Mouse (Mus musculus): ENCODE results near the gene Lhpp.

The Lhpp gene

DNA sequence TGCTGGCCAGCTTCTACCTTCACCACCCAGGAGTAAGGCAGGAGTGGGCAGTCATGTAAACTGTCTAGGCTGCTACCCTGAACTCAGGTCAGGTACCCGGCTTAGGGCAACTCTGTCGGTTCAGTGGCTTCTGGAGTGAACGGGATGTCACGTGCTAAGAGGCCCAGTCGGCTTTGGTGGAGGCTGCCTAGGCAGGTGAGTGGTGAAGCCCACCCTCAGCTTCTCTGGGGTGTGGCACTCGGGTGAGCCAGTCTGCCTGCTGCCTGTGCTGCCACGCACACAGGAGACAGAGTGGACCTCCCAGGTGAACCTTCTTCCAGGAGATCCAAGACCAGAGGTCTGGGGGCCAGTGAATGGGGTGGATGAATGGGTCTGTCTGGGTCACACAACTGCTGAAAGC lies 102.5 kb downstream of the Lhpp start:
- DNase-seq: peak in 1 of 2 experiments; percentile 31

- DNase-seq: peak; percentile 28 to 44
Measured at GRCm38 (mm10) chr7:132713483-132714126, 103.2 kb downstream of the Lhpp start.

- peak; percentile 53 to 56 for DNase-seq
Measured at GRCm38 (mm10) chr7:132714236-132714923, 103.9 kb downstream of the Lhpp start.

- DNase-seq: peak in 1 of 2 experiments; percentile 35
Measured at GRCm38 (mm10) chr7:132715259-132715658, 104.8 kb downstream of the Lhpp start.

DNA sequence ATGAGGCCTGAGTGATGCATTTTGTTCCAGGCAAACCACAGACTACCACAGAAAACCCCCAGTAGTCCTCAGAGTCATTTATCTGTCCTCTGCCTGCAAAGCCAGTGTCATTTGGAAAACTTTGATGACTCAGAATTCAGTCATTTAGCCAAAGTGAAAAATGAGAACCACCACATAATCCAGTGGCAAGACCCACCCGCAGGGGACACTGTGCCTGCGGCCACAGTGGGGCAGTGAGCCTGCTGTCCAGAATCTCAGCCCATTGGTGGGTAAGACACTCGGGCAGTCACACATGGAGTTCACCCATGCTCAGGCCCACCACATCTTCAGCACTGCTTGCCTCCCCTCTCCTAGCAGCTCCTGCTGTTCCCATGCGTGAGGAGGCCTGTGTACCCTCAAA lies 109.1 kb downstream of the Lhpp start:
- DNase-seq: peak in 1 of 2 experiments; percentile 29

DNA sequence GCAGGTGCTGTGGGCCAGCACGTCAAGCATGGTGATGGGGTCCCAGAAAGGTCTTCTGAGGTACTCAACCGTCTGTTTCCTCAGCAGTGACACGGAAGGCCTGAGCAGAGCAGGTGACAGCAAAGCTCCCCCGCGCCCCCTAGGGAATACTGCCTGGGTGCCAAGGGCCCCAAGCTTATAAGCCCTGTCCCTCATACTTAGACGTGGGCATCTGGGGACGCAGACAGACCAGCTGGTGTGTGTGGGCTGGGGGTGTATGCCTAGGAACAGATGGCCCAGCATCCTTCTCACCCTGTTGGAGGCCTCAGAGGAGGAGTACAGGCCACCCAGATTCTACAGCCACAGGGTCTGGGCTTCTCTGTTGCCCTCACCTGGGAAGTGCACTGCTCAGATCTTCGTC lies 110.1 kb downstream of the Lhpp start:
- peak; percentile 78 to 79 for DNase-seq

DNA sequence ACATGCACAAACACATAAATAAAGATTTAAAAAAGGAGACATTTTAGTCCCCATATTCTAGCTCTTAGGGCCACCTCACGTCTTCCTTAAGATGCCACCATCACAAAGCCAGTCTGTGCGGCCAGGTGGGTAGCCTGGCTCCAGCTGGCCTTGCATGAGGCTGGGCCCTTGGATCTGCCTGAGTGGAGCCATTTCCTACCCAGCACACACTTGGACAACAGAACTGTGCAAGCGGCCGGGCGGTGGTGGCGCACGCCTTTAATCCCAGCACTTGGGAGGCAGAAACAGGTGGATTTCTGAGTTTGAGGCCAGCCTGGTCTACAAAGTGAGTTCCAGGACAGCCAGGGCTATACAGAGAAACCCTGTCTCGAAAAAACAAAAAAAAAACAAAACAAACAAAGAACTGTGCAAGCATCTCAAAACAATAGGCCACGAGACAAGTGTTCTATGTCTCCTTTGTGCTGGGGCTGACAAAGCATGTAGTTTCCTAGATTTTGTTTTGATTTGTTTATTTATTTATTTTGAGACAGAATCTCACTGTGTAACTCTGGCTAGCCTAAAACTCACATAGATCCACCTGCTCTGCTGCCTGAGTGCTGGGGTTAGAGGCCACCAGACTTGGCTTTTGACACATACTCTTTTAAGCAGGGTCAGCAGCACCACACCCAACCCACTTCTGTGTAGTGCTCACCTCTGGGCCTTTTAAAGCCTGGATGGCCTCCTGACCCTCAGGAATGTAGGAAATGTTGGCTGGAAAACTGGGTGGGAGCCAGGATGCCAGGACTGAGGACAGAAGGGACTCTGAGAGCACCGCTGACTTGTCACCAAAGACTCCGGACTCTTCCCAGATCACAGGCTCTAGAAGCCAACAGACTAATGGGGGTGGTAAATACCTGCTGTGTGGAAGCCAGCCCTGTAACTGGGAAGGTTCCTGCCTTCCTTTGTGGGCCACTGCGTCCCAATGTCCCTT lies 112.2 kb downstream of the Lhpp start:
- DNase-seq: peak in 1 of 2 experiments; percentile 49

- peak; percentile 94 to 97 for DNase-seq
Measured at GRCm38 (mm10) chr7:132723906-132724305, 113.5 kb downstream of the Lhpp start.

DNA sequence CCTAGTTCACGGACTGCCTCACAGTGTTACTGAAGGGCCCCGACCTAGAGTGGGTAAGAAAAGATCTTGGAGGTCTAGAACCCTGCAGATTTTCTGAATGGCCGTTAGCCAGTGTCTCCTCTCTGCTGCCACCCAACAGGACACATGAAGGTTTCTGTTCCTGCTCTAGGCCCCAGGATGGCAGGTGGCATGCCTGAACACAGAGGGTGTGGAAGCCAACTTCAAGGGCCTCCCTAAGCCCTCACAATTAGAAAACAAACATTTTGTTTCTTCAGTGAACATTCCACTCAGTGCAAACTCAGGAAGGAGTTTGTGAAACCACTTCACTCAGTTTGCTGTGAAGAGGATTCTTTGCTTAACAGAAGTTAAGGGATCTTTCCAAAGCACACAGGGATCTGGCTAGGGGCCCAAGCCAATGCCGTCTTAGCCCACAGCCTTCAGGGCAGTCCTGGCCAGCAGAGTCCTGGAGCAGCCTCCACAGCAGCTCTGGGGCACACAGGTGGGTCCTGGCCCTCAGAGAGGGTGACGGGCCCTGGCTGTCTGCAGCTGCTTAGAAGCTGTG lies 114.1 kb downstream of the Lhpp start:
- DNase-seq: peak; percentile 51 to 59

DNA sequence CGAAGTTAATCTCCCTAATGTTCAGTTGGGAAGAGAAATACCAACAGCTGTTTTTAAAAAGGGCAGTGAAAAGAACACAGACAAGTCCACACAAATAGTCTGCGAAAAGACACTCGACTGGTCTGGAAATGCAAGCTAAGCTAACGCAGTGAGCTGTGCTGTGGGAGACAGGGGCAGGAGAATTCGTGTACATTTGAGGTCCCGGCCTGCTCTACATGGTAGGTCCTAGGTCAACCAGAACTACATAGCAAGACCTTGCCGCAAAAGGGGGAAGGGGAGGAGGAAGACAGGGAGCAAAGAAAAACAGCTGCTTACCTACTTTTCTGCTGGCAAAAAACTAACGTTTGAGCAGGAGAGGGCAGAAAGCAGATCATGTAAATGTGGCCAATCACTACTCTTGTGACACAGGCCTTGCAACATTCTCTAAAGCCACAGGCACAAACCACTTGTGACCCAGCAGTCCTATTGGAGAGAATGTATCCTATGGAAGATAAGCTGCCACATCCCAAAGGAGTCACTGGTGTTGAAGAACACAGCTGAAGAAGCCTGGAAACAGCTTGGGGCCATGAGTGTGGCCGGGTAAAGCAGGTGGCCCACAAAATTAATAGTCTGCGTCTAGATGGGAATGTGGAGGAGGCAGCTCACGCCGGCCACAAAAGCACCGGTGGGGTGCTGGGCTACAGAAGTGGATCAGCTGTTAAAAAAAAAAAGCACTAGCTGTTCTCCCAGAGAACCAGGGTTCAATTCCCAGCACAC lies 115.8 kb downstream of the Lhpp start:
- no peak for DNase-seq

DNA sequence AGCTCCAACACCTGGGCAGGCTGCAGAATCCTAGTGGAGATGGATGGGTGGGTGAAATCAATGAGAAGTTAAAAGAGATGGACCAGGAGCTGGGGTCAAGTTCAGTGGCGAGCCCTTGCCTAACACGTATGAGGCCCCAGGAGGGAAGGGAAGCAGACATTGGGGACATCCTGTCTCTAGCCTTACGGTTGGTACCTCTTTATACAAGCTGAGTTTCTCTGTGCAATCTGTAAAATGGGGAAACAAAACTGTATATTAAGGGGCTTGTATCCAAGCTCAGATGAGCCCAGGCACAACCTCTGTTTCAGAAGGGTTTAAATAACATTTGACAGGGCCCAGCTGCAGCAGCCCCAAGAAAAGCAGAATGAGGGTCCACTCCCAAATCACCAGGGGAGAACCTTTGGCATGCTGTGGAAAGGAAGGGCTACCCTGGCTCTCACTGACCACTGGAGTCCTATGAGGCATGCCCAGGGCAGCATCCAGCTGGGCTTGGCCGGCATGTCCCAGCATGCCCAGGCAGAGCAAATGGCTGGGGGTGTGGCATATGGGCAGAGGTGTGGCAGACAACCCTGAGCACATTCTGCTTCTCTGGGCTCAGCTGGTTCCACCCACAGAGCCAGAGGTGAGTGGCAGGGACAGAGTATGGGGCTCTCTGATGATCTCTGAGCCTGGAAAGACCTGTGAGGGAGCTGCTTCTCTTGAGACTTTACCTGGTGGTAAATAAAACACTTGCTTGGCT lies 118.8 kb downstream of the Lhpp start:
- no peak for DNase-seq

GRCm38 (mm10) chr7:132730510-132730909 lies 120.1 kb downstream of the Lhpp start:
- no peak for DNase-seq

DNA sequence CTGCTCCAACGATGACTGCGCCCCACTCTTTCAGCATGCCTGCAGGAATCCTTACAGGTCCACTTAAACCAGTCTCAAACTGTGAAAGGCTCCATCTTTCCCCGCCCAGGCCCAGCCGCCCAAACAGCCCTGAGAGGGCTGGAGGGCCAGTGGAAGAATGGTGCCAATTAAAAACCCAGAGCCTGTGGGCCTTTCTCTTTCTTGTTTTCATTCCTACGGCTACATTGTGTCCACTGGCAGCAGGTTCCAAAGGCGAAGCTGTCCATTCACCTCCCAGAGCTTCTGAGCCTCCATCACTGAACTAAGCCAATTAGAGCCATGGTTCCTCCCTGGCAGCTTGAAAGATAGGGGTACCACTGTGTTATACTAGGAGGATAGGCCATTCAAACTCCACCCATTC lies 121.1 kb downstream of the Lhpp start:
- no peak for DNase-seq

DNA sequence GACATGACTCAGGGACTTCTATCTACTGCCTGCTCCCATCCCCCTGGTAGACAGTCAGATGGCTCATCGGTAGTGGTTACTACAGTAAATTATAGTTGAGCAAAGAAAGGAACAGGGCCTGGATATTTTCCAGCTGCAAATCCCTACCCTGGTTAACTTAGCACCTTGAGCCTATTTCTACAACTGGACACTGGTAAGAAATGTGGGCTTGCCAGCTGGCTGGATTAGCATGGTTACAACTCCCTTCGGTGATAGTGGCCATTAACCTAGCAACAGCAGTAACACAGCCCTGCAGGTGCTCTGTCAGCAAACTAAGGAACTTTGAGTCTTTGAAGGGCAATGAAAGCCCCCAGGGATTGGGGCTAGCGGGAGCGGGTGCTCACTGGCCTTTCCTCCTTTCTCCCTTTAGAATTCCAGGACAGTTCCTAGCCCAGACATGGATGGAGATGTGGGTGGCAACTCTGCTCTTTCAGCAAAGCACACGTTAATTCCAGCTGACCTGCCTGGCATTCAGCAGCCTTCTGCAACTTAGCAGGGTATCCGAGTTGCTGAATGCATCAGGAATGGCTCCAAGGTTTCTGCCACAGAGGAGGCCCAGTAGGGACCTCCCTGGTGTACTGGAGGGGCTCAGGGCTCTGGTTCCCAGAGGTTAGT lies 121.8 kb downstream of the Lhpp start:
- no peak for DNase-seq

GRCm38 (mm10) chr7:132733521-132733920 lies 123.1 kb downstream of the Lhpp start:
- no peak for DNase-seq

DNA sequence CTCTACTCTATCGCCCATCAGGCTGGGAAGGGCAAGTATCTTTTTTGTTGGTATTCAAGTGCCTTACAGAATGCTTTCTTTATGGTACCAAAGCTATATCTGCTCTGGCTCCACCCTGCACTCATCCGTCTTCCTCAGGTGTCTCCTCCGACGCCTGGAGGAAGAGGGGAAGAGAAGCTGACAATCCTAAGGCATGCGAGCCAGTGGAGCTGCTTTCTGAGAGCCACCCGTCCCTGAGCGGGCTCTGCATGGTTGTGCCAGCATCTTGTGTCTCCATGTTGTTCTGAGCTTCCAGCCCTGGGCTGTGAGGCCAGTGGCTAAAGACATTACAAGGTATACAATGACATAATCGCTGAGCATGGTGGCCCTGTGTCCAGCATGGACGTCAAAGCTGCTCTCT lies 123.8 kb downstream of the Lhpp start:
- no peak for DNase-seq

GRCm38 (mm10) chr7:132735145-132735544 lies 124.7 kb downstream of the Lhpp start:
- DNase-seq: no peak

DNA sequence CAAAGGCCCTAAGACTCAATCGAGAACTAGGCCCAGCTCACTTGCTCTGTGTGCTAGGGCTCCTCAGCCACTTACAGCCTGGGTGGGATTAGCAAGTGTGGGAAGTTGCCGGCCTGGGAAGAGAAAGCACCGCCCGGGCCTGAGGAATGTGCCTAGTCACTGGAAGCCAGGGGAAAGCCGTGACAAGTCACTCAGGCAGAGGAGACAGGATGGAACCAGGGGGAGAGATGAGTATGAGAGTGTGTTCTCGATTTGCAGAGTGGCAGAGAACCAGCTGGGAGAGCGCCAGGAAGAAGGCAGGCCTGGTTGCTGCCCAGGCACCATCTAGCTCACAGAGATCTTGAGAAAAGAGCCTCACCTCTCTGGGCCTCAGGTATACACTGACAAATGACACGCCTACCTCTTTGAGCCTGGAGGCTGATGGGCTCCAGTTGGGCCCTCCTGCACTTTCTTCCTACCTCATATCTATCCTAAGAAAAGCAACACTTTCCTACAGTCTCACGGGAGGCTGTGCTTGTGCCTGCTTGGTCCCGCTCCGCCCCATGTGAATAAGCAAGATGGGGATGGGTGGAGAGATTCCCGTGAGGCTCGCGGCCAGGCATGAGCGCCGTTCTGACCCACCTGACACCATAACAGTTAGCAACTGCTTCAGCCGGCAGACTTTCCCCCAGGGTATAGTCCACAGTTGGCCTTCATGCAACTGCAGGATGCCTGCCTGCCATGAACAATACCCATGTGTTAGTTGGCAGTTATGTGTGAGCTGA lies 125.8 kb downstream of the Lhpp start:
- DNase-seq: peak; percentile 75 to 76

DNA sequence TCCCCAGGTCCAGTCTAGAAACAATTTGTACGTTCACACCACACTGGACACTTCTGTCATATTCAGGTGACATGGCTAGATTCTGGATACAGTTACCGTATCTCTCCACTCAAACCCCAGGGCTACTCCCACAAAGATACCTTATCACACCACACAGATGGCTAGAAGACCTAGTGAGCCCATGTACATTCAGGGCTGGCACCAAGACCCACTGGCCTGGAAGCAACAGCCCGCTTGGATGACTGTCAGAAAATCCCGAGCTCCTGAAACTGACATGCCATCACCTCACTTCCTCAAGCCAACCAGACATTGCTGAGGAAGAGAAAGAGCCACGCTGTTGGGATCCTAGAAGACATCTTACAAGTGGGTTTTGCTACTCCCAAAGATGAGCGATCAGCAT lies 128.4 kb downstream of the Lhpp start:
- DNase-seq: peak; percentile 72 to 74

- no peak for DNase-seq
Measured at GRCm38 (mm10) chr7:132739829-132740228, 129.4 kb downstream of the Lhpp start.
